Mouse (Mus musculus) bone marrow, adult 2 months (tissue): ENCODE results near the gene Ccr9.

ENCODE experiments used
- CTCF ChIP-seq: fragments of 200-500 bp; IDR thresholded peaks from 2 replicates; pipeline ENCODE4 v1.5.1; 2011; ENCODE audit warnings: low read length, control low read depth; ENCODE audit not compliant: control insufficient read depth, insufficient read depth
- POLR2A ChIP-seq: fragments of 200-500 bp; IDR thresholded peaks from 2 replicates; pipeline ENCODE4 v1.6.1; 2011; ENCODE audit warnings: low read depth, mild to moderate bottlenecking, control low read depth, low read length, borderline replicate concordance; ENCODE audit not compliant: control insufficient read depth

DNA sequence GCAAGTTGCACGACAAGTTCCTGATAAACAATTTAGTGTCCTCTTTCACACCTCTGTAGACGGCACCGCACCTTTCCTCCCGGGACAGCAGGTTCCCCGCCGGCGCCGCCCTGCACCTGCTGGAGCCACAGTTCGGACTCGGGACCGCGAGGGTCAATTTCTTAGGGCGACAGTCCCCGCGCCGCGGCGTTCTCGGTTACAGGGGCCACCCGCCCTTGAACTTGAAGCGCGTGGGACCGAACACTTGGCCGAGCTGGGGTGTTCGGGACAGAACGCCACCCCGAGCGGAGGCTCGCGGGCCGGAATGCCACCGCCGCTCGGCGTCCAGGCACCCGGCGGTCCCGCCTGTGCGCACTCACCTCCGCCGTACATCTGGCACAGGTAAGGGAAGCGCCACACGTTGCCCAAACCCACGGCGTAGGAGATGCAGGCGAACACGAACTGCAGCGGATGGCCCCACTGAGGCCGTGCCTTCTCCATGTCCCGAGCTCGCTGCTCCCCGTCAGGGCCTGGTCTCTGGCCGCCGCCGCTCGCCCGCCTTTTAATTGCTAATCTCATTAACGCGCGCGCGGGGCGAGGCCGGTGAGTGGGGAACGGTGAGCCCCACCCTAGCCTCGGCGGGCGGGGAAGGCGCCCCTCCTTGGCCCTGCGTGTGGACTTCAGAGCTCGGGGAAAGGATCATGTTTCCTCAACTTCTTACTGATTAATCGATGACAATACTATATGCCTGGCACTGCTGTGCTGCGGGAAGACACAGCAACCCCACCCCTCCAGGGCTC is at the start of gene Ccr9, which contains the start of gene Slc6a20a:
- no peak for TF ChIP-seq CTCF
- TF ChIP-seq POLR2A: peak; percentile 57; the same call in 1 of the 2 replicates
